Mouse (Mus musculus): ENCODE results near the gene Ube2o.

The Ube2o gene

GRCm38 (mm10) chr11:116543110-116543509, 38.1 kb downstream of the Ube2o start:
- in situ Hi-C loops (cut with MboI, MseI) = loop anchor here in 1 of 2 experiments (5.0 kb wide), 1 partner anchor 86 kb away; no protein-coding TSS in a partner anchor

GRCm38 (mm10) chr11:116541183-116541582, 40.1 kb downstream of the Ube2o start:
- in situ Hi-C loops (cut with MboI, MseI) = loop anchor here in 1 of 2 experiments (5.0 kb wide), 1 partner anchor 84 kb away; no protein-coding TSS in a partner anchor

DNA sequence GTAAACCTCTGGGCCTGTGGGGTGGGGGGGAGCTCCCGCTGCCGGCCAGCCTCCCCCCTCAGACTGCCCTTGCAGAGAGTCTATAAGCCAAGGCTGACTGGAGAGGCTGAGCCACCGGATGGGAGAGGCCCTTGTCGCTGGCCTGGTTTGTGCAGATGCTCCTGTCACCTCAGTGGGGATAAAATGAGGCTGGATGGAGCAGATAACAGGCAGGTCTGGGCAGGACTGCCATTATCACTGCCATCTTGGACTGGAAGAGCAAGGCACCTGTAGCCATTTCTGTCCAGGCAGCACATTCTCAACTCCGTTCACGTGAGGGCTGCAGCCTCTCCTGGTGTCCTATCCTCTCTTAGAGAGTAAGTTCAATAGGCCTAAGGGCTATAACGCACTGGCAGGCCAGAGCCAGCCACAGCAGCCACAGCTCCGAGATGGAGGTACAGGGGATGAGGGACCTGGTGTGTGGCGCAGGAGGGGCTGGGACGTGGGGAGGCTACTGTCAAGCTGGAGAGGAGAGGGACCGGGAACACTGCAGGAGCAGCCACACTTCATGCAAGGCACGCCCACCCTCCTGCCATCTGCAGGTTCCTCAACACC, 43.0 kb downstream of the Ube2o start:
- in situ Hi-C loops (cut with MboI, MseI) = no loop called here

GRCm38 (mm10) chr11:116537388-116537787, 43.9 kb downstream of the Ube2o start:
- in situ Hi-C loops (cut with MboI, MseI) = no loop called here

GRCm38 (mm10) chr11:116536685-116537084, 44.6 kb downstream of the Ube2o start:
- in situ Hi-C loops (cut with MboI, MseI) = no loop called here

DNA sequence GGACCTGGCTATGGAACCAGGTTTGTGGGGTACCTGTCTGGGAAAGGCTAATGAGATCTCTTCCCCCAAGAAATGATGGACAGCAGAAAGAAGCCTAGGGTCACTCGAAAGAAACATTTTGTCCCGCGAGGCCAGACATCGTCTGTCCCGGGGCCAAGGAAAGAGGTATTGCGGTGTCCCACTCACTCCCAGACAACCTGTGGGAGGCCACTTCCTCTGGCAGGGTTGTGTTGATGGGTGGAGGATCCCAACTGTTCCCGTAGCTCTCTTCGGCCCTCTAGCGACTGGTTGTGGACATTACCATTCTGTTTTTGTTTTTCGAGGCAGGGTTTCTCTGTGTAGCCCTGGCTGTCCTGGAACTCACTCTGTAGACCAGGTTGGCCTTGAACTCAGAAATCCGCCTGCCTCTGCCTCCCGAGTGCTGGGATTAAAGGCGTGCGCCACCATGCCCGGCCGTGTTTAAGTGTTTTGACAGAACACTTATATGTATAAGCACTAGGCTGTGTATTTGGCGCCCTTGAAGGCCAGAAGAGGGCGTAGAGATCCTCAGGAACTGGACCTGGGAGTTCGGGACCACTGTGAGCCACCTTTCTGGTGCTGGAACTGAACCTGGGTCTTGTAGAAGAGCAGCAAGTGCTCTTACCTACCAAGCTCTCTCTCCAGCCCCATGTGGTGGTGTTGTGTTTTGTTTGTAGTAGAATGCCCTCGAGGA, 46.9 kb downstream of the Ube2o start:
- in situ Hi-C loops (cut with MboI, MseI) = loop anchor here in 1 of 2 experiments (5.0 kb wide), 1 partner anchor 37 kb away; no protein-coding TSS in a partner anchor

- in situ Hi-C loops (cut with MboI, MseI) = loop anchor here in 1 of 2 experiments (5.0 kb wide), 1 partner anchor 36 kb away; no protein-coding TSS in a partner anchor
Observed at GRCm38 (mm10) chr11:116533341-116534153, 47.7 kb downstream of the Ube2o start.

DNA sequence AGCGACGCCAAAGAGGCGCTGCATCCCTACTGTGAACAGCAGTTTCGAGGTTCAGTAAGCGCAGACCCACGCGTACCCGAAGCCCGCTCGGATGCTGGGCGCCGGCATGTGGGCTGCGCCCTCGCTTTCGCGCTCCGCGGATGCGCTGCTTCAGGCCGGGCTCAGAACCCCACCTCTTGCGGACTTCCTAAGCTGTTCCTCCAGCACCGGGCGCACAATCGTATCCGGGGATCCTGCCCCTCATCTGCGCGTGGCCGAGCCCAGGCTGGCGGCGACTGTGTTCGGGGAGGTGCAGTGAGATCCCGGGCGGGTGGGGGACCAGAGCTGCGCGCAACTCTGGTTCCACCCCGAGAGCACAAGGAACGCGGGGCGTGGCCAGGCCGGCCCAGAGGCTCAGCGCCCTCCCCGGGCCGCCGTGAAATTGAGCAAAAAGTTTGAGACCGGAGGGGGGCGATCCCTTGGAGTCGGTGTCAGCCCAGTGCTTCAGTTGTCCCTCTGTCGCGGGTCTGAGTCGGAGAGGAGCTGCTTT, 48.4 kb downstream of the Ube2o start:
- in situ Hi-C loops (cut with MboI, MseI) = loop anchor here in 1 of 2 experiments (5.0 kb wide), 1 partner anchor 36 kb away; no protein-coding TSS in a partner anchor

DNA sequence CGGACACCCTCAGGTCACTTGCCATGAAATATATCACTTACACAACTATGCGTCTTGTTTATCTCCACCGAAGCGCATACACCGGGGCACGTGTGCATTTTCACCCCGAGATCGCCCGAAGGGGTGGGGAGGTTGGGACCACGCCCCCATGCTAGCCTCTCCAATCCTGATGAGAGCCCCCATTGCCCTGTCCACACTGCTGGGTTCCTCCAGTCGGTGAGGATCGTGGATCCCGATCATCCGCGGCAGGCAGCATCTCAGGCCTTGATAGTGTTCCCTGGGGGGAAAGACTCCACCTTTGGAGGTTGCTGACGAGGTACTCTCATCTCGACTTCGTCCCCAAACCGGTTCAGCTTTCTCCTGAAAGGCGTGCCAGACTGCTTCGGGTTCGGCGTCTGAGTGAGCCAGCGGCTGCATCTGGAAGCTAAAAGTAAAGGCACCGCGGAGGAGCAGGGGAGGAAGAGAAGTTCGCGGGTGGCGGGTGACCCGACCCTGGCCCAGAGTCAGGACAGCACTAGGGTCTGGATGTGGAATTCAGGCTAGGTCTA, 48.9 kb downstream of the Ube2o start:
- in situ Hi-C loops (cut with MboI, MseI) = loop anchor here in 1 of 2 experiments (5.0 kb wide), 1 partner anchor 35 kb away; no protein-coding TSS in a partner anchor

DNA sequence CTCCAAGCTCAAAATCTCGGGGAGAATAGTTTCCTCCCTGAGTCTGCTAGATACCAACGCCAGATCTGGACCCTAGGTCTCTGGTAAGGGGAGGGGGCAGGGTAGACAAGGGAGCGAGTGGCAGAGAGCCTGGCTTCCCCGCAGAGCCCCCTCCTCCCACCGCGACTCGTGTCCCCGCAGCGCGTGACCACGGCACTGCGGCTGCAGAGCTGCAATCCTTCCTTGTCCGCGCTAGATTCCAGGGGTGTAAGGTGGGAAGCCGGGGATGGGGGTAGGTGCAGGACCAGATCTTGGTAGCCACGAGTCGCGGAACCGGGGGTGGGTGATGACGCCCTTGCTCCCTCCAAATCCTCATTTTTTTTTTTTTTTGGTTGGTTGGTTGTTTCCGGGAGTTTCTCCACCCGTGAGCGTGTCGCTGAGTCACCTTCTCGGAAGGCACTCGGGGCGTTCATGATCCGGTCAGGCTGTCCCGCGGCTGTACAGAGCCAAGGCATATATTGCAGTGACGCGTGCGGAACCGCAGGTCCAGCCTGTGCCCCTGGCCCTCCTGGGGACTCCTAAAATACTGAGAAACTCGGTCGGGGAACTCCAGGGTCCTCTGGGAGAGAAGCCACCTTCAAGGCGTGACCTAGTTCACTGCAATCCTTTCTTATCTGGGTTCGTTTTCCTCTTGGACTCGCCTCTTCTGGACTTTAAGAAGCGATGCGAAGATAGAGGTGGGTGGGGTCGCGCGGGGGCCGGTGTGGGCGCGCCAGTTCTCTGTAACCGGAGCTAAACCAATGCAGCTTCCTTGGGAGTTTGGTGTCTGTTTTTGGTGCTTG, 49.7 kb downstream of the Ube2o start:
- in situ Hi-C loops (cut with MboI, MseI) = loop anchor here in 1 of 2 experiments (5.0 kb wide), 1 partner anchor 34 kb away; no protein-coding TSS in a partner anchor

- in situ Hi-C loops (cut with MboI, MseI) = loop anchor here in 1 of 2 experiments (5.0 kb wide), 1 partner anchor 33 kb away; no protein-coding TSS in a partner anchor
Observed at GRCm38 (mm10) chr11:116530187-116531147, 50.8 kb downstream of the Ube2o start, which contains the start of gene Sphk1. Sphk1 (plus strand) TSS chr11:116530925.

- in situ Hi-C loops (cut with MboI, MseI) = no loop called here
Observed at GRCm38 (mm10) chr11:116528636-116529320, 52.5 kb downstream of the Ube2o start.

DNA sequence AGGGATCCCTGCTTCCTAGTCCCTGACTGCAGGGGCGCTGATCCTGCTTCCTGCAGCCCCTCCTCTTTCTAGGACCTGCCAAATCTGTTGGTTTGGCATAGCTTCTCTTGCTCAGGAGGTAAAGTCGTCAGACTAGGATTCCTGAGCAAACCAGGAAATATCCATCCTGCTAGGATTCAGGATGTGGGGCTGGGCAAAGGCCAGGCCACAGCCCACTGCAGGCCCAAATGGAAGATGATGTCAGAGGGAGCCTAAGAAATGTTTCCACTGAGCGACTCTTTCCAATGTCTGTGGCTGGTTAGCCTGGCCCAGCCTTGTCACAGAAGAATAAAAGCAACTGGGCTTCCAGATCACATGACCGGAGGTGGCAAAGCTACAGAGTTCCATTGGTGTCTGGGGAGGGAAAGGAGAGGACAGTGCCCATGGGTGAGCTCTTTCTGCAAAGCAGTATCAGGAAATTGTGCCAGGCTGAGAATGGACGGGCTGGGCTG, 57.5 kb downstream of the Ube2o start:
- in situ Hi-C loops (cut with MboI, MseI) = no loop called here

DNA sequence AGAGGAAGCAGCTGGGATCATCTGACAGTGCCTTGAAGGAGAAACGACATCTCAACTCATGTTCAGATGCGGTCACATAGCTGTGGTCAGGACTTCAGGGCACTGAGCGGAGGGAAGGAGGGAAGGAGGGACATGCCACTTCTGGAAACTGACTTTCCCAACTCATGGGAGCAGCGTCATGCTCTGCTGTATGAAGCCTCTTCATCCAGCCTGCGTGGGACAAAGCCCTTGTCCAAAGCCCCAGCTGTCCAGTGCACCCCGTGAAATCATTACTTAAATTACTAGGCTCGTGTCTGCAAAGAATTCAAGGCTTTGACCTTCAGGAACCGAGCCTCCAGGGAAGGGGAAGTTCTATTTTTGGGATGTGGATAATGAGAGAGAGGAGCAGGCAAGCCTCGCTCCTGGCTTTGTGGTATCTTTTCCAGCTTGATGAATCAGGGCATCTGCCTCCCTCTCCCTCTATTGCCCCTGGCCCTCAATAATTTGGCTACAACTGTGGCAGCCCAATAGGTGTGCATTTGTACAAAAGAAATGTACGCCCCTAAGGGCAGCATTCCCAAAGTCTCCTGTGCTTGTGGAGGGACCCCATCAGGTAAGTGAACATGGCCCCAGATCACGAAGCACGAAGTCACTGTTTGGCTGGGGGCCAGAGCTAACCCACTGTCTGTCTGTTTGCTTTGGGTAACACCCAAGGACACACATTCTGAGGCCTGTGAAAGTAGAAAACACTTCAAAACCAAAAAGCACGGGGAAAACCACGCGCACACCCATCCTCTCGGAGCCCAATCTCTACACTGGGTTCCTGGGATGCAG, 58.2 kb downstream of the Ube2o start:
- in situ Hi-C loops (cut with MboI, MseI) = no loop called here

GRCm38 (mm10) chr11:116522046-116522445, 59.2 kb downstream of the Ube2o start:
- in situ Hi-C loops (cut with MboI, MseI) = no loop called here

- in situ Hi-C loops (cut with MboI, MseI) = no loop called here
Observed at GRCm38 (mm10) chr11:116521143-116521542, 60.1 kb downstream of the Ube2o start.

- in situ Hi-C loops (cut with MboI, MseI) = no loop called here
Observed at GRCm38 (mm10) chr11:116518482-116518881, 62.8 kb downstream of the Ube2o start.
